Mouse (Mus musculus) right cerebral cortex, adult 18-20 months (tissue): ENCODE results near the gene Pofut1.
A peak's percentile ranks its signal among the peaks of the same experiment; 100 is the strongest.

ENCODE experiments used
- DNase-seq: peaks from one replicate; pipeline ENCODE4 v3.0.0; 2022; ENCODE audit warnings: mixed read lengths

The Pofut1 gene

GRCm38 (mm10) chr2:153241250-153242014 is at the start of gene Pofut1, which contains the start of gene Plagl2:
TSS of gene Pofut1 (plus strand) at chr2:153241533.
TSS of gene Plagl2 (minus strand) at chr2:153241426.
- DNase-seq, result peak; percentile 93

GRCm38 (mm10) chr2:153194255-153194654 is 47.1 kb upstream of the Pofut1 start:
- no peak for DNase-seq

- DNase-seq, result no peak
These were observed 42.8 kb upstream of the Pofut1 start for GRCm38 (mm10) chr2:153198485-153198884.

- no peak for DNase-seq
These were observed 42.2 kb upstream of the Pofut1 start for GRCm38 (mm10) chr2:153199114-153199513.

- DNase-seq, result no peak
These were observed 38.6 kb upstream of the Pofut1 start for GRCm38 (mm10) chr2:153202766-153203165.

- no peak for DNase-seq
These were observed 33.2 kb upstream of the Pofut1 start for GRCm38 (mm10) chr2:153208149-153208548.

GRCm38 (mm10) chr2:153209286-153209685 is 32.0 kb upstream of the Pofut1 start:
- no peak for DNase-seq

- no peak for DNase-seq
These were observed 29.9 kb upstream of the Pofut1 start for GRCm38 (mm10) chr2:153211451-153211850.

- no peak for DNase-seq
These were observed 28.0 kb upstream of the Pofut1 start for GRCm38 (mm10) chr2:153213351-153213750.

GRCm38 (mm10) chr2:153214771-153215259 is 26.5 kb upstream of the Pofut1 start:
- no peak for DNase-seq

- no peak for DNase-seq
These were observed 25.9 kb upstream of the Pofut1 start for GRCm38 (mm10) chr2:153215421-153215820.

GRCm38 (mm10) chr2:153217826-153218340 is 23.4 kb upstream of the Pofut1 start:
- no peak for DNase-seq

- no peak for DNase-seq
These were observed 22.8 kb upstream of the Pofut1 start for GRCm38 (mm10) chr2:153218516-153218915.

GRCm38 (mm10) chr2:153221620-153222019 is 19.7 kb upstream of the Pofut1 start:
- no peak for DNase-seq

- no peak for DNase-seq
These were observed 19.2 kb upstream of the Pofut1 start for GRCm38 (mm10) chr2:153222130-153222529.

GRCm38 (mm10) chr2:153222566-153222965 is 18.8 kb upstream of the Pofut1 start:
- DNase-seq, result no peak

GRCm38 (mm10) chr2:153224946-153225594 is 16.3 kb upstream of the Pofut1 start, which contains the start of gene Tspyl3:
TSS of gene Tspyl3 (minus strand) at chr2:153225441.
- DNase-seq, result peak; percentile 52

GRCm38 (mm10) chr2:153225595-153225953 is 15.8 kb upstream of the Pofut1 start:
- DNase-seq, result no peak

- DNase-seq, result no peak
These were observed 13.4 kb upstream of the Pofut1 start for GRCm38 (mm10) chr2:153227959-153228358.

GRCm38 (mm10) chr2:153228523-153228922 is 12.8 kb upstream of the Pofut1 start:
- DNase-seq, result no peak

GRCm38 (mm10) chr2:153237193-153237592 is 4.1 kb upstream of the Pofut1 start:
- no peak for DNase-seq

GRCm38 (mm10) chr2:153237891-153238290 is 3.4 kb upstream of the Pofut1 start:
- no peak for DNase-seq

GRCm38 (mm10) chr2:153238406-153238805 is 2.9 kb upstream of the Pofut1 start:
- no peak for DNase-seq
